Mouse (Mus musculus) cerebellum, adult 11-12 months (tissue): ENCODE data around the gene Zfp57.
"Not testable (repeated sequence)": the region's sequence is repeated elsewhere in the genome, so short reads cannot be mapped to it uniquely, and the experiment has no call there.

Experiments
- DNase-seq: peaks from one replicate; pipeline ENCODE4 v3.0.0; 2022

Gene Zfp57

DNA sequence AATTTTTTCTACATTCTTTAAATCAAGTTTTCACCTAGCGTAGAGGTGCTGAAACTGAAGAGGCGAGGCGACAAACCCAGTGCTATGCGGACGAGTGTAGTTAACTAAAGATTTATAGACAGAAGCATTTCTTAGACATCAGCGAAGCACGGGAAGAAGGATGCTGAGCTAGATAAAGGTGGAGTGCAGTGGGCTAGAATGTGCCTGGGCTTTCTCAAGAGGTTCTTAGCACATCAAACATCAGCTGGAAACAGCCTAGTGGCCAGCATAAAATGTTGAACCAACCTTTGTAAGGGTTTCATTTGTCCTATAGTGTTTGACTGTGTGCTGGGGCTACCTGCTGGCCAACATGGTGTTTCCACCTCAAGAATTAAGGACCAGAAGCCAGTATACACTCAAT, at the start of gene Zfp57:
Zfp57 (plus strand) TSS at position 301 of the 400 bp plus-strand sequence.
- DNase-seq: no peak

DNA sequence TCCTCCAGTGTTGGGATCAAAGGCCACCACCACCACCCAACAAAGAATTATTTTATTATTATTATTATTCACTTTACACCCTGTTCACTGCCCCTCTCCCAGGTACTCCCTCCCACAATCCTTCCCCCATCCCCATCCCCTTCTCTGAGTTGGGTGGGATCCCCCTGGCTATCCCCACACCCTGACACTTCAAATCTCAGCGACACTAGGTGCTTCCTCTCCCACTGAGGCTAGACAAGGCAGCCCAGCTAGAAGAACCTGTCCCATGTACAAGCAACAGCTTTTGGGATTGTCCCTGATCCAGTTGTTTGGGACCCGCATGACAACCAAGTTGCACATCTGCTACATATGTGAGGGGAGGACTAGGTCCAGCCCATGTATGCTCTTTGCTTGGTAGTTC, 48.3 kb upstream of the Zfp57 start:
- DNase-seq: peak; percentile 59

DNA sequence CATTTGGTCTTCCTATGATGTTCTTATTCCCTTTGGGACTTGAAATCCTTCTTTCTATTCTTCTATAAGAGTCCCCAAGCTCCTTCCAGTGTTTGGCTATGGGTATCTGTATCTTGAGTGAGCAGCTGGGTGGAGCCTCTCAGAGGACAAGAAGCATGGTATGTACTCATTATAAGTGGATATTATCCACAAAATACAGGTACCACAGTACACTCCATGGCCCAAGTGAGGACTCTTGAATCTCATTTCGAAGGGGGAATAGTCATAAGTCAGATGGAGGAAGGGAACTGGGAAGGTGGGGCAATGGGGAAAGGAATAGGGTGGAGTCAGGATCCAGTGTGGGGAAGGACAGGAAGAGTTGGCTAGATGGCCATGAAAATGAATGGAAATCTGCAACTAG, 47.9 kb upstream of the Zfp57 start:
- DNase-seq: no peak

DNA sequence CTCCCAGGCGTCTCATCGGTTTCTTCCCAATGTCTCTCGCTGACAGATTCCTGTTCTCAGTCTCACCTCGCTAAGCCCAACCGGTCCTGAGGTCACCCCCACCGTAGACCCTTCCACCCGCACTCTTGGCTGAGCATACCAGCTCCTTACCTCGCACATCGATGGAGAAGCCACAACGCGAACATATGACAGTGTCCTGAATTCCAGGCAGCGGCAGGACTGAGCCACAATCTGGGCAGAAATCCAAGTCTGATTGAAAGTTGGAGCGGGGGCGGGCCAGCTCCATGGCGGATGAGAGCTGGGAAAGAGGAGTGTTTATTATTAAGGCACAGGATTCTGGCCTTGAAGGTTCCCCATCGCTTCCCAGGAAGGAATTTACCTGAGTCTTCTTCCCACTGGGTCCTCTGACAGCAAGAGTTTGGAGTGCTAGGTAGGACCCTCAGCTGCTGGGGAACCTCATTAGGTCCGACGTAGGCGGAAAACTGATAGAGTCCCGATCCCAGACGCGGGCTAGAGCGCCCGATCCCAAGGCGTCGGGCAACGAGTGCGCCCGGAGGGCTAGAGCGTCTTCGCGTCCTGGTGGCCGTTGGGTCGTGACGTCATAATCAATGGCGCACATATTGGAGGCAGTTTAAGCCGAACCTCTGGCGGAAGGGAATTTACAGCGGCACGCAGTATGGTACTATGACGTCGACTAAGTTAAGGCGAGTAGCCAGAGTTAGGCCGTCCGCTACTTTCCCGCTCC, 42.8 kb upstream of the Zfp57 start, which contains the start of the genes Znrd1 and Znrd1as:
Znrd1 (minus strand) TSS at position 561 of the 745 bp plus-strand sequence.
Znrd1as (plus strand) TSS at position 594 of the 745 bp plus-strand sequence.
- DNase-seq: peak; percentile 94

DNA sequence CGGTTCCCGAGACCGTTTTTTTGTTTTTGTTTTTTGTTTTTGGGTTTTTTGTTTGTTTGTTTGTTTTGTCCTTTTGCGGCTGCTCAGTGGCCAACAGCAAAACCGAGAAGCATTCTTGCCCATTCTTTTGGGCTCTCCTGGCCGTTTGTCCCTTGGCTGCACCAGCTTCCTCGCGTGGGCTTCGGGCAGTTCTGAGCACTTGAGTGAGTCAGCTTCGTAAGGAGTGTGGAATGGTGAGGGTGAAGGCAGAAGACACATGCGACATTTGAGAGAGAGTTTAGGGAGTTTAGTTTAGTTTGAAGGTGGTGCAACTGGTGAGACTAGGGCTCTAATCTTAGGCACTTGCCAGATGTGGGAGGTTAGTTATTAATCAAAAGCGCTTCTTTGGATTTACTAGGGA, 42.1 kb upstream of the Zfp57 start:
- no peak for DNase-seq

DNA sequence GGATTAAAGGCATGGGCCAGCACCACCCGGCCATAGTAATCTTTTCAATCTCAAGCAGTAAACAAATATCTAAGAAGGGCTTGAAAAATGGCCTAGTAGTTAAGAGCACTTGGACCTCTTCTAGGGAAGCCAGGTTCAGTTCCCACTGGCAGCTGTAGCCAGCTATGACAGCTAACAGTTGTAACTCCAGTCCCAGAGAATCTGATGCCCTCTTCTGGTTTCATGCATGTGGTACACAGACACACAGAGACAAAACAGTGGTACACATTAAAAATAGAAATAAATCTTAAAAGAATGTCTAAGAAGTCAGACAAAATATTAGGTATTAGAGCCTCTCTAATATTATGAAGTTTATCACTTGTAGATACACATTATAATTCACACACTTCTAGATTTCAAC, 39.8 kb upstream of the Zfp57 start:
- no peak for DNase-seq

DNA sequence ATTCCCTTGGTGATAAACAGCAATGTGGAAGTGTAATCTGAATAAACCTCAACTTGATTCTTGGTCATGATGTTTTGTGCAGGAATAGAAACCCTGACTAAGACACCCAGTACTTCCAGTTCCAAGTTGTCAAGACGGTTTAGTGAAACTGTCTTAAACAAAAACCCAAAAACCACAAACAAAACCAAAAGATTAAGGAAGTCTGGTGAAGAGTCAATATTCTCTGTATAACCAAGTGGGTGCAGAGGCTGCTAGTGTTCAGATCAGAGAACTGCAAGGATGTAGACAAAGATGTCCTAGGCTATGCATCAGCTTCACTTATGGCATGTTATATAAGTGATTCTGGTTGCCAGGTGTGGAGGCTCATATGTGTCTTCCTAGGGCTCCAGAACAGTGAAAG, 34.1 kb upstream of the Zfp57 start:
- DNase-seq: no peak

DNA sequence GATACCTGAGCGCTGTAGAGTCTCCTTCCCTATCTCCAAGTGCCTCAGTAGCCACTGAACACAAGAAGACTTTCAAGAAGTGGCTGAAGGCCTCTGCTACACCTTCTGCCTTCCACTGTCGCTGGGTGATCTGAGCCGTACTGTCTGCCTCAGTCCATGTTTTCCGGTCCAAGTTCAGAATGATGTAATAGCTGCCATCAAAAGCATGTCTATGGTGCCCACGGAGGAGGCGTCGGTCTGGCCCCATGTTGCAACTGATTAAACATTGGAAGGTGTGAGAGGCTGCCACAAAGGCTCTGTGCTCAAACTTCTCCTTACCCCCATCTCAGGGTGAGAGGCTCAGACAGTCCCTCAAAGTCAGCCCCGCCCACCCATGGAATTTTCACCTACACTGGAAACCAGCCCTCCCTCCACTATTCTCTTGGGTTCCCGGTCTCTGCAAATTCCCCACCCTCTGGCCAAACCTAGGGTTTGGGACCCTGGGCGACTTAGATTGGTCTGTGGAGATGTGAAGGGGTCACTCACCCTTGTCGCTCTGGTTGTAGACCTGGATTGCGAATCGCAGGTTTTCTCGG, 30.6 kb upstream of the Zfp57 start:
- no peak for DNase-seq

DNA sequence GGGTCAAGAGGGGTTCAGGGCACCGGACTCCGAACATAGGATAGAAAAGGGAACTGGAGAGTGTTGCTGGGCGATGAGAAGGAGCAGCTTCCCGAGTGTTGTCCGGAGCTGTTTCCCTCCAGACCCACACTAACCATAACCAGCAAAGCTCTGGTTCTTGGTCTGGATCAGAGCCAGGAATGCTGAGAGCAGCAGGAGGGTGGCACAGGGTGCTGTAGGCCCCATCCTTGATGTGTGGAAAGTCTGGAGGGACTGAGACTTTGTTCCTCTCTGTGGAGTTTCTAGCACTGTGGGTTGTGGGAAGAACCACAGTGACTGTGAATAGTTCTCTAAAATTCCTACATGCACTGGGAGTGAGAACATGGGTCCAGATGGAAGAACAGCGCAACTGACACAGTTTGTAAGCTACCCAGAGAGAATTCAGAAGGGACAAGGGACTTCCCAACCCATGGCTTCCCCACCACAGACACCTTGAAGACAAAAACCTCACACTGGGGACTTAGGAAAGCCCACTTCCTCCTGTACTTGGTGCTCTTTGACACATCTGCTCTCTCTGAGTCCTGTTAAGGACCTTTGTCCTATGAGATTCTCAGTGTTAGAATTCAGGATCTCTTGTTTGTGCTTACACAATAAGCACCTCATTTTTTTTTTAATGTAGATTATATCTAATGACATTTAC, 29.7 kb upstream of the Zfp57 start:
- no peak for DNase-seq

DNA sequence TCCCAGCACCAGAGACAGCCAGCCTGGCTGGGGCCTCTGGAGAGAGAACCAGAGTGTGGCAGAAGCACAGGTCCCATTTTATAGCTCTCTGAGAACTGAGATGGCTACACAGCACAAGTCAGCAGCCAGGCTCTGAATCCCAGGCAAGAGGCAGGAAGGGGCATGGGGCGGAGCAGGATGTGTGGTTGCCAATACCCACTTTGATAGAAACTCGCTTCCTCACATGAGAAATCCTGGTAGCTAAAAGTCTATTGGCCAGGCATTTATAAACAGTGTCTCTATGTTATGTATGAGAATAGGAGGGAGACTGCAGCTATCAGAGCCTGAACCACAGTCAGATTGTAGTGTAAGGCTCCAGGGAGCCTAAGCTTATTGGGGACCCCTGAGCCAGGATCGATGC, 28.2 kb upstream of the Zfp57 start:
- no peak for DNase-seq

DNA sequence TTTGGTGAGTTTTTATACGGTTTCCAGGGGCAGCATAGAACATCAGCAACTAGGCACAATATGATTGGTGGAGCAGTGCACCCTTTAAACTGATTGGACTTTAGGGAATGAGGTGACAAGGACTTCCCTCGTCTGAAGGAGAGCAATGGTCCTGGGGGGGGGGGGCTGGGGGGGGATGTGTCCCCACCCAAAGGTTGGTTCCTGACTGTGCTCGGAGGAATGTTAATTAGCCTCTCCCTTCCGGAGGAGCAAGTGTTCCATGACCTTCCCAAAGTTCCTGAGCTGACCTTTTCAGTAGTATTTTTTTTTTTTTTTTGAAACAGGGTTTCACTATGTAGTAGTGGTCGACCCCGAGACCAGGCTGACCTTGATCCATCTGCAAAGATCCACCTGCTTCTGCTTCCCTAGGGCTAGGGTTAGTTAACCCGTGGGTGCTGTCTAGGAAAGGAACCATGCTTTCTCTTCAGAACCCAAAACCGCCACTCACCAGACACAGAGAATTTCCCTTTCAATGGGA, 27.6 kb upstream of the Zfp57 start:
- DNase-seq: no peak

DNA sequence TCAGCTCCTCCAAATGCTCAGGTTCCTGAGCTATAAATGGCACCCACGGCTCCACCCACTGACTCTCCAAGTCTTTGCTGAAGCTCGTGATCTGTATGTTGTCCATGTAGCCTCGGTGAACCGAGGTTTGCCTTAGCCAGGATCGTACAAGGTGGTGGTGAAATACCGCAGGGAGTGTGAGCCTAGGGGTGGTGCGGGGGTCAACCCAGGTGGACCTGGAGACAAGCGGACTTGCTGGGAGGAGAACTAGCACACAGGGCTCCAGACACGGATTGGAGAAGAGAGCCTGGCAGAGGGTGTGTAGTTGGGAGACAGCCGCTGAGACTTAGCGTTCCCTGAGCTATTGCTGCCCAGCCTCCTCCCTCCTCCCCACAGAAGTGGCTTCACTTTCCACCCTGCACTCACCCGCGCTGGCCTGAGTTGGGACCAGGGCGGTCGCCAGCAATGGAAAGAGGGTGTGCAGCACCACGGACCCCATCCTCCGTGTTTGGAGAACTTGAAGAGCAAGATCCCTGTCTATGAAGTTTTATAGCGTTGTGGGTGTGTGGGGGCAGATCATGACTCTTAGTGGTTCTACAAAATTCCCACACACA, 19.6 kb upstream of the Zfp57 start, which contains the start of gene 2410137M14Rik:
2410137M14Rik (minus strand) TSS at position 17 of the 593 bp plus-strand sequence.
- DNase-seq: no peak

DNA sequence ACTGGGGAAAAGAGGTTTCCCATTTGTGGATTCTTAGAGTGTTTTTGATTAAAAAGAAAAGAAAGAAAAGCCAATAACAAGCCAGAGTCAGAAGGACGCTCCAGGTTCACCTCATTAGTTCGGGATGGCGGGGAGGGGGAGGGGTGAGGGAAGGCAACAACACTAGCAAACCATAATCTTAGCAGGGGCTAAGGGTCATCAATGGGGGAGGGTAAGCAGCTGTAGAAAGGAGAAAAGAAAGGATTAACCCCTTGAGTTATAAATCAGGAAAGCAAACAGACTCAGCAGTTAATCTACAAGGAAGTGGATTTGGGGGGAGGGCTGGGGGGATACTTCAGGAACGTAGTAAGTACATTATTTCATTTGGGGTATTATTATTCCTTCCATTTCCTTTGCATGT, 19.1 kb upstream of the Zfp57 start:
- no peak for DNase-seq

DNA sequence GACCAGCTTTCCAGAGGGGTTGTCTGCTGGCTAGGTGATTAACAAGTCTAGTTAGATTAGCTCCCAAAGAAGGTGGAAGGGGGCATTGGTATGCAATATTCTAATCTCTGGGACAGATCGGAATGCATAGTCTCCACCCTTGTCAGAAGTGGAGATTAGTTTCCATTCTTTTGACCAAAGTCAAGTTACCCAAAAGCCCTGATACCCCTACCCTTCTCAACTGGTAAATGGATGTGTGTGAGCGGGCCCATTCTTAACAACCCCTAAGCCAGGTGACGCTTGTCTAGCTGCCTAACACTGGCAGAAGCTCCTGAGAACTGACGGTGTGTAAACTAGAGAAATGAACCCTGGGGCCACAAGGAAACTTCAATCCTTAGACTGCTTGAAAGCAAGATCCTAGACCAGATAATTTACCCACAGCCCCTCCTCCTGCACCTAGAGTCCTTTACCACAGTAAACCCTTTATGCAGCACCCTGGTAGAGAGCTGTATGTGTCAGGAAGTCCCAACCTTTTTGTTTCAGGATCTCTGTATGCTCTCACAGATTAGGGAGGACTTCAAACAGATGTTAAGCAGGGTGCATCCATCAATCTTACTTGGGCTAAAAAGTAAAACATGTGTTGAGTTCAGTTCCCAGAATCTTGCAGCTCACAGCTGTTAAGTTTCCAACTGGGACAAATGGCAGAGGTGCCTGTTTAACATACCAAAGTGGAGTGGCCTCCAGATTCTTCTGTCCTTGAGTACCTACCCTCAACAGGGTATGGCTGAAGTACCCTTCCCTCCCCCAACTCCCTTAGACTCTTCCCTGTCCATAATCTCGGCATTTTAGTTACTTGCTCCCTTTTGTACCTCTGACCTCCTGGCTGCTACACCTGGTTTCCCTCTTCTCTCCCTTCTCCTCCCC, 18.5 kb upstream of the Zfp57 start:
- DNase-seq: no peak

DNA sequence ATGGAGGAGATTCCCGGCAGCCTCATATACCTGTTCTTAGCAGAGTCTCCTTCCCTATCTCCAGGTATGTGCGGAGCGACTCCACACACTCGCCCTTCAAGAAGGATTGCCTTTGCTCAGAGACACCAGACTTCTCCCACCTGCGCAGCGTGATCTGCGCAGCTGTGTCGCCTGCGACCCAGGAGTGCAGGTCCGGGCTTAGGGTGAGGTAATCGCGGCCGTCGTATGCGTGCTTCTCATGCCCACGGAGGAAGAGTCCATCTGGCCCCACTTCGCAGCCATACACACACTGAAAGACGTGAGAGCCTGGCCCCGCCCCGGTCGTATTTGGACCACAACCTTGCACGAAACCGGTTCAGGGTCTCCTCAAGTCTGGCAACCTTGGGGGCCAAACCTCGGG, 12.5 kb upstream of the Zfp57 start:
- no peak for DNase-seq

DNA sequence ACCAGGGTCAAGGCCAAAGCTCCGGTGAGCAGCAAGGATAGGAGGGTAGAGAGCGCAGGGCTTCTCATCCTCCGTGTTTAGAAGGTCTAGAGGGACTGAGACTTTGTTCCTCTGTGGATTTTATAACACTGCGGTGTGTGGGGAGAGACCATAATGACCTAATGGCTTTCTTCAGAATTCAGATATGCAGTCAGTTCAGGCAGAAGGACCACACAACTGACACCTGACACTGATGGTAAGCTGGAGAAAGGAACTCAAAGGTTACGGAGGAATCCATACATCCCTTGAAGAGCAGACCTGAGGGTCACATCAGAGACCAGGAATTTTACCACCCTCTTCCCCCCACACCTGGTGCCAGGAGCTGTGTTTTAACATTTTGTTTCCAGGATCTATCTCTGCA, 11.5 kb upstream of the Zfp57 start, which contains the start of gene H2-M5:
H2-M5 (minus strand) TSS at position 101 of the 400 bp plus-strand sequence.
- no peak for DNase-seq

DNA sequence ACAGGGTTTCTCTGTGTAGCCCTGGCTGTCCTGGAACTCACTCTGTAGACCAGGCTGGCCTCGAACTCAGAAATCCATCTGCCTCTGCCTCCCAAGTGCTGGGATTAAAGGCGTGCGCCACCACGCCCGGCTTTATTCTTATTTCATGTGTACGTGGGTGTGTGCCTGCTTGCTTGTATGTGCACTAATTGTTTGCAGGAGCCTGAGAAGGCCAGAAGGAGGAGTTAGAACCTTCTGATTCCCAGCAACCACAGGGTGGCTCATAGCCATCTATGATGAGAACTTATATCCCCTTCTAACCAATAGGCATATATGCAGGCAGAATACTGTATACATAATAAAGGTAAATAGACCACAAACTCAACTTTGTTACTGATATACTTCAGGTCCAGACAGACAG, 10.3 kb upstream of the Zfp57 start:
- not testable (repeated sequence) for DNase-seq

DNA sequence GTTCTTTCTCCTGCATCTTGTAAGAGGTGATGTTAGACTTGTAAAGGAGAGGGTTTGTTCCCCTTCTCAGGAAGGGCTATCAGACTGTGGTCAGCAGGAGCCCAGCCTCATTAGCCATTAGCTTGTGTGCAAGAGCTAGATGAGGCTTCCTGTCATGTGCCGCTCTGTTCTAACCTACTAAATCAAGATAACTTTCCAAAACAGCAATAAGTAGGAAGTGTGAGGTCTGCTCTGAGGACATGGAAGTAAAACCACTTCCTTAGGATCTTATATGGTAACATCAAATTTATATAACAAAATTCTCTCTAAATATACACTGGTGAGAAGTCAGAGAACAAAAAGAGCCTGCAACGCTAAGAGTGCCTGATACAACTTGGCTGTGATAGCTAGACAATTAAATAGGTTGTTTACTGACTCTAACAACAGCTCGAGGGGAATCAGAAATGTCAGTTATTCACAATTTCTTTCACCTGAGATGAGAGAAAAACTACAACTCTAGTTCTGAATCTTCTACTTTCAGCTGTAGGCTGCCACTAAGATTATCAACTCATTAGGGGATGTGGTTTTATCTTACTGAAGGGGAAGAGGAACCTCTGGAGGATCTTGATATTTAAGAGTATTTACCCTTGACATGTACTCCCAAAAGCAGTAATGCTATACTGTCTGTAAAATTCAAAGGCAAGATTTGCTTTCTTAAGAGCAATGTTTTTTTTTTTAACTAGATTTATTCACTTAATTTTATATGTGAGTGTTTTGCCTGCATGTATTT, 8.4 kb upstream of the Zfp57 start:
- no peak for DNase-seq

DNA sequence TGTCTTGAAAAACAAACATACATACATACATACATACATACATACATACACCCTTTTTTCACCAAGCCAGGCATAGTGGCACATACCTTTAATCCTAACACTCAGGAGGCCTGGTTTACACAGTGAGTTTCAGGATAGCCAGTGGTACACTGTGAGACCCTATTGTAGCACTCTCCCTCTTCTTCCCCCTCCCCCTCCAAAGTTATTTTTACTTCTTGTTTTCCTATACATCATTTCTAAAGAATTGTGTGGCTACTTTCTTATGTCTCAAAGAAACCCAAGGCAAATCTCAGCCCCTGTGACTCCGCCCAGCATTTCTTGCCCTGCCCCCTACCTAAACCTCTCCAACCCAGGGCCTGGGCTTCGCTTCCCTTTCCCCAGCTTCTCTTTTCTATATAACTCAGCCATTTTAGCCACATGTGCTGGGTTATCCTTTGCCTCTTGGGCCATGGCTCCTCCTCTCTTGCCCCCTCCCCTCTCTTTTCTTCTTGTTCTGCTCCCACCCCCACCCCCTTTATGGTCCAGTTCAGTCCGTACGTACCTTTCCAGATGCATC, 7.1 kb upstream of the Zfp57 start:
- no peak for DNase-seq

DNA sequence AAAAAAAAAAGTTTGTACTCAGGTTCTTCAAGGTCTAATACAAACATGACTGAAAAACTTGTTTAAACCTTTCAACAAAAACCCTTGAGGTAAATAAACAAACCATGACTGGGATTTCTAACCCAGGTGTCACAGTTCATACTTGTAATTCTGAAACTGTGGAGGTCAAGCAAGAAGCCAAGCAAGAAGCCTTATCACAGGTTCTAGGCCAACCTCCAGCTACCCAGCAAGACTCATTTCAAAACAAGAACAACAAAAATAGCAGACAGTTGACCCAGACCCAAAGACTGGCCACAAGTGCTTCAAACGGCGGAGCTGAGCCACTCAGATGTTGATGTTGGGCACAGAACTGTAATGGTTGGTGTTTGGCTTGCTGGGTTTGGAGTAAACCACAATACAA, 6.4 kb upstream of the Zfp57 start:
- DNase-seq: no peak

DNA sequence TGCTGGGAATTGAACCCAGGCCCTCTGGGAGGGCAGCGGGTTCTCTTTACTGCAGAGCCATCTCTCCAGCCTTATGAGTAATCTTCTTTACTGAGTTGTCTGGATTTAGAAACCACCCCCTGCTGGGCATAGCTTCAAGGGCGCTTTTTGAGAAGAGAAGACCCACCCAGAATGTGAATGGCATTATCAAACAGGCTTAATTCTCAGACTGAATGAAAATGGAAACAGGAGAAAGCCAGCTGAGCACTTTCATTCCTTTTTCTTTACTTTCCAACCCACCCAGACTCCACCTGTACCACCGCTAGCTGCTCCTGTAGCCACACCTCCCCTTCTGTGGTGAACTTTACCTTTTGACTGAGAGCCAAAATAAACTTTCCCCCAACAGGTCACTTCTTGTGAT, 5.5 kb upstream of the Zfp57 start:
- DNase-seq: no peak
